Mouse (Mus musculus) MN1 (cell line): Measurements from ENCODE around the gene Stx8.

Experiments used
- DNase-seq: peaks from one replicate; pipeline ENCODE4 v3.0.0-alpha.2; 2016; ENCODE audit warnings: low spot score

The Stx8 gene

DNA sequence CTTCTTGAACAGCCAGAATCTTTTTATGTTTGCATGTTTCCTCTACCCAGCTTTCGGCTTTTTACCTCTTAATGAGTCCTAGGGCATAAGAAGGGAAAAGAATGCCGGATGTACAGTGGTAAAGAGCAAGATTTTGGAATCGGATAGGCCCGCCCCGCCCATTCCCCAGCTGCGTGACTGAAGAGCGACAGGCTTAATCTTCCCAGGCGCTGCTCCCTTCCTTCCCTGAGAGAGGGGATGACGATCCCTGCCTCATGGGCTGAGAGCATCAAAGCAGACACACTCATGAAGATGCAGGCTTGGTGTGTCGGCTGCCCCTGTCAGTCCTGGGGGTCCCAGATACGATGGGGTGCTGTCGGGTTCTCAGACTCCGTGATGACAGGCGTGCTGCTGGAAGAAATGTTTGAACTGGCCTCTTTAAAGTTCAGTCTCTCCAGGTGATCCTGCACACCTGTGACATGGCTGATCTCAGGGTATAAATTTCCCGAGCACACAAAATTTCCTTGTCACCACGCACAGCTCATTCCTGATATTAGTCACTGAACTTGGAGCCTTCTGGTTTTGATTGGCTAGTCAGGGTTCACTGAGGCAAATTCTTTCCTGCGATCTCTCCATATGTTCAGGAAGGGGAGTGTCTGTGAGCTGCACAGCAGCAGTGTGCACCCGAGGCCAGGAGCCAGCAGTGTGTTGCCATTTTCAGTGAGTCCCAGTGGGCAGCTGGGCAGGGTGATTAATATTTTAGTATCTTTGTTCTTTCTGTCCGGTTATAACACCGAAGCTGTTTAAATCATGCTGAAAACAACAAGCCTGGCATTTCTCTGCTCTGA is 70.4 kb downstream of the Stx8 start:
- DNase-seq, result no peak

- no peak for DNase-seq
These were observed 71.1 kb downstream of the Stx8 start for GRCm38 (mm10) chr11:68037093-68037492.

DNA sequence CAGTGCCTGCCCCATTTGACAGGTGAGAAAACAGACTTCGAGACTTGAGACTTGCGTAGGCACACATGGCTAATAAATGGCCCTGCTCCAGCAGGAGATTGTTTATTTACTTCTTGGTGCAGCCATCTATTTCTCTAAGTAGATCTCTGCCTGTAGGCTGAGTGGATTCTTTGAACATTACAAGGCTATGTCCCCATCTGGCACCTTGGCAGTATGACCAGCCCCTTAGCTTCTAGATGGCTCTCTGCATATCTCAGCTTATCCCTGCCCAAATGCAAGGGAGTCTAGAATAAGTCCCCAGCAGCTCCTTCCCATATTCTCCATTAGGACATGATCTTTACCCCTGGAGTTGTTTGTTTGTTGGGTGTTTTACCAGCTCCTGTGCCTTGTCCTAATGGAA is 72.1 kb downstream of the Stx8 start:
- no peak for DNase-seq

GRCm38 (mm10) chr11:68044181-68044580 is 78.2 kb downstream of the Stx8 start:
- DNase-seq, result no peak

- peak; percentile 33 for DNase-seq
These were observed 80.9 kb downstream of the Stx8 start for GRCm38 (mm10) chr11:68046916-68047315.

DNA sequence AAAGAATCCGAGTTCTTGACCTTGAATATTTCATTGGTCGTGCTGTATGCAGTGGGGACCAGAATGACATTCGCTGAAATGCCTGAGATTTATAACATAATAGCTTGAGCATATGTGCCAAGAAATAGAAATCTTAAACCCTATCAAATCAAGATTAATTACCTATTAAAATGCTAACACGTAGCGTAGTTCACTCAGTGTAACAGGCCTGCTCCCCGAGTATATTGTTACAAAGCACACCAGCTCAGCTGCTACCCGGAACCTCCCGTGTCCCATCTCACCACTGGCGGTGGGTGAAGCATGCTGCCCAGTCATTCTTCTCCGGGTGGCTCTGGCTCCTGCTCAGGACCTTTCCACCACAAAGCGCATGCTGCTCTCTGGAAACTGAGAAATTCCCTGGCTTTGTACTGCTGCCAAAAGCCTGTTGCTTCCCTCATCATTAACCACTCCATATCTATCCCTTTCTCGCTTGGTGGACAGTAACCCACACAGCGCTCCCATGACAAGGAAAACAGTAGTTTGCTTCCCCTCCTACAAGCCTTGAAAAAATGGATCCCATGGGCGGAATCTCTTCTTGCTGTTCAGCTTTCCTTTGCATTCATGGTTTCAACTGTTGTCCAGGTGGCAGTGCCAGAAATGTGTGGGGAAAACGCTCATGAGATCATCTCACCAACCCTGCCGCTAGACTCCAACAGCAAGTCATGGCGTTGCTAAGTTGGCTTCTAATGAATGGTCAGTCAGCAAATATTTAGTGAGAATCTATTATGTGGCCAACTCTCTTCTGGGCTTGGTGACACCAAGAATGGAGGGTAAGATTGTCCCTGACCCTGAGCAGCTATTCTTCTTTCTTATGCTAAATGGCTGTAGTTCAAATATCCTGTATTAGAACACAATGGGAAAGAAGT is 83.5 kb downstream of the Stx8 start:
- DNase-seq, result no peak

DNA sequence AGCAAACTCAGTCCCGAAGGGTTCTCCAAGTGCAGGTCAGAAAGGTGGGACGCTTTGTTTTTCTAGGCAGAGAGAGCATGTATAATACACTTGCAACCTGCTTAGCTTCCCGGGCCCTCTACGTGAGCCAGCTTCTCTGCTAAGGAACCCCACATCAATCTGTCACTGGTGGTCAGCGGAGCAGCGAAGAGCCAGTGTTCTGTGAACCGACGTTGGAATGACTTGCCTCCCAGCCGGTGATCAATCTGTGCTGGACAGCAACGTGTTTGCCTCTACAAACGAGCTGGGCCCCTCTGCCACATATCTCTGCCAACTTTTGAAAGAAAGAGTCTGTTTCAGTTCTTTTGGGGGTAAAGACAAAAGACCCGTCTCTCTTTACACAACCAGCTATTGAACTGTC is 84.7 kb downstream of the Stx8 start:
- no peak for DNase-seq

GRCm38 (mm10) chr11:68051305-68051704 is 85.3 kb downstream of the Stx8 start:
- no peak for DNase-seq

GRCm38 (mm10) chr11:68058466-68059201 is 92.6 kb downstream of the Stx8 start:
- no peak for DNase-seq

DNA sequence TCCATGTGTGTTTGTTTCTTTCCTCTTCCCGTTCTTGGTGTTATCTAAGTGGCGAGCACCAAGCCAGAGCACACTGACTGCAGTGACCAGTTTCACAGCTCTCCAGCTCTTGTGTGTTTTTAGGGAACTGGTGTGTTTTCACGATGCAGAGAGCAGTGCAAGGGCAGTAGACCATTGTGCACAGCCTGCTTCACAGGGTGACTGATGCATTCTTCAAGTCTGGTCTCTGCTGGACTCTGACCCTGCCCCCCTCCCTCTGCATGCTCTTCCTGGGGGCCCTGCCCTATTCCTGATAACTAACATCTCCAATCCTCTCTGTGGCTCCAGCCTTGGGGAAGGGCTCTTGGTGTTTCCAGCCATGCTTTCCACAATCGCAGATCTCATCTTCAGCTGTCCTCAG is 94.7 kb downstream of the Stx8 start:
- no peak for DNase-seq

DNA sequence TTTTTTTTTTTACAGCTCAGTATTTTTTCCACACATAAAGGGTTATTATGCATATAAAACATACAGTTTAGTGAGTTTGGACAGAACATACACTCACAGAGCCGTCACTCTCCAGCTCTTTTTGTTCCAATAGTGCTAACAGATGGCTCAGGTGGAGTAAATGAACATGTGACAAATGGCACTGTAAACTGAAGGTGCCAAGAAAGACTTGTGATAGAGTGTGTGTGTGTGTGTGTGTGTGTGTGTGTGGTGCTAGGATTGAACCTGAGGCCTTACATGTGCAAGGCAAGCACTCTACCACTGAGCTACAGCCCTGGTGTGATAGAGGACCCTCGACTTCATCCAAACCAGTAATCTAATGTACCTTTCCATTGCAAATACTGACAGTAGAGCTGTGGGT is 96.1 kb downstream of the Stx8 start:
- DNase-seq, result no peak

DNA sequence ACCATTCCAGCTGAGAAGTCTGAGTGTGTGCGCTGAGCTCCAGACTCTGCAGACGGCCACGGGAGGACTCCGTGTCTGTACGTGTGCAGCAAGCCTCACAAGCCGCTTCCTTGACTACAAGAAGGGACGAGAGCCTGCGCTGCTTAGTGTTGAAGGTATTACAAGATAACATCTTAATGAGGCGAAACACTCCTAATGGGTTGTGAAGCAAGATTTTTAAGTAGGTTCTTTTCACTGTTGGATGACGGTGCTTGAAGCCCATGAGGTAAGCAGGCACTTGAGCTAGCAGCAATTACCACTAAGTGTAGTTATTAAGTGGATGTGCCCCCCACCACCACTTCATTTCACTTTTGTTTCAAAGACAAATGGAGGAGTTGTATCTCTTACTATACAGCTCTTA is 101.8 kb downstream of the Stx8 start:
- no peak for DNase-seq

DNA sequence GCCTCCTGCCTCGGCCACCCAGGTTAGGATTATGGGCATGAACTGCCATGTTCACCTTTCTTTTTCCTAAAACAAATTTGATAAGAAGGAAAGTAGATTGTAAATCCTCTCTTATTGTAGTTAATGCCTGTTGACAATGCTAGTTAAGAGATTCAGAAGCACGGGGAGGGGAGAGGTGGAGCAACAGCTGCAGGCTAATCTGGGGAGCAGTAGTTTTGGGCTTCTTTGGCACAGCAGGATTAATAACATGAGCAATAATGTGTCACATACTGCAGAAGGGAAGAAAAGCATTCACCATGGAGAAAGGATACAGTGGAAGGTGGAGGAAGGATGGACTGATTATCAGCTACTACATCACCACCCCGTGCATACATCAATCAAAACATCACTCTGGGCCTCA is 104.1 kb downstream of the Stx8 start:
- no peak for DNase-seq

DNA sequence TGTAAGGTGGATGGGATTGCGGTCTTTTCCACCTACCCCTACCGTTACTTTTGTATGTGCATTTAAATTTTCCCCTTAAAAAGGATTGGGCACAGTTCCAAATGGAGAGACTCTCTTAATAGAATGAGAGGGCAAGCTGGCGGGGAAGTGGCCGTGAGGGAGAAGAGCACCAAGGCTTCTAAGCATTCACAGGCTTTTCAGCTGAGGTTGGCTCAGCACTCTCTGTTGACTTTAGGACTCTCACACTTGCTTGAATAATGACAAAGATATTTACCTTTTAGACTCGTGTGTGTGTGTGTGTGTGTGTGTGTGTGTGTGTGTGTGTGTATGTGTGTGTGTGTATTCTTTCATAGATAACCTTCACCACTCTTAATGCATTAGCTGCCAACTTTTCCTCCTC is 105.8 kb downstream of the Stx8 start:
- no peak for DNase-seq

DNA sequence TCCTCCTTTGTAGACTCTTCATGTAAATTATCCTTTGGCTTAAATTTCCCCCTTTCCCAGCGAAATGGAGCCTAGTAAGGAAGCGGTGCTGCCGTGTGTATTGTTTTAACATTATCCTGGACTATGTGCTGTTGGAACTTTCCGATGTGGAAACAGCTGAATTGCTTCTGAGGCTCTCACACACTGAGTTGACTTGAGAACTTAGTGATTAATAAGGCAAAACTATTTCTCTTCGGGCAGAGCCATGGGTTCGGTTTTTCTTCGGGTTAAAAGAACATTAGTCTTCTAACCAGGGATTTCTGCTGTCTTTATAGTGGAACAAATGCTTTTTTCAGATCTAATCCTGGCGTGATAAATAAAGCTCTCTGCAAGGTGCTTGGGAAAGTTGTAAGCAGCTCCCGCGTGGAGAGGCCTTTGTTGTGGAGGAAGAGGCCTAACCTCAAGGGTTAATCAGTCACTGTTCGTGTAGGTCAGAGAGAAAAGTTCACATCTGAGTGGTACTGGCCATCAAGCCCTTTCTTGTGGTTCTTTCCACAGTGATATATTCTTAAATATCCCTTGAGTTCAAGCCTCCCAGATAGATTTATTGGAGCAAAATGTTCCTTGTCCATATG is 106.7 kb downstream of the Stx8 start:
- no peak for DNase-seq

GRCm38 (mm10) chr11:68074686-68075085 is 108.7 kb downstream of the Stx8 start:
- DNase-seq, result no peak

DNA sequence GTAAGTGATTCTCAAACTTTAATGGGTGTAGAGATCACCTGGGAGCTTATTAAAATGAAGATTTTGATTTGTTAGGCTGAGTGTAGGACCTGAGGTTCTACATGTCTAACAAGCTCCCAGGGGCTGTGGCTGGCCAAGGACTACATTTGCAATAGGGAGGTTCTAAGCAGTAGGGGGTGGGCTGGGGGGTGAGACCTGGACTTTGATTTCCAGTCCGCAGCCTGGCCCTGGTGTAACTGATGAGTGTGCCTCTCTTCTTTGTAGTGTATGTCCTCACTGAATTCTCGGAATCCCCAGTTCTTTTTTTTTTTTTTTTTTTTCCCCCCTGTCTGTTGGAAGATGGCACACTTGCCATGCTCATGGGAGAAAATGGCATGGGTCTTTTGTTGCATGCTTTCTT is 109.3 kb downstream of the Stx8 start:
- no peak for DNase-seq

DNA sequence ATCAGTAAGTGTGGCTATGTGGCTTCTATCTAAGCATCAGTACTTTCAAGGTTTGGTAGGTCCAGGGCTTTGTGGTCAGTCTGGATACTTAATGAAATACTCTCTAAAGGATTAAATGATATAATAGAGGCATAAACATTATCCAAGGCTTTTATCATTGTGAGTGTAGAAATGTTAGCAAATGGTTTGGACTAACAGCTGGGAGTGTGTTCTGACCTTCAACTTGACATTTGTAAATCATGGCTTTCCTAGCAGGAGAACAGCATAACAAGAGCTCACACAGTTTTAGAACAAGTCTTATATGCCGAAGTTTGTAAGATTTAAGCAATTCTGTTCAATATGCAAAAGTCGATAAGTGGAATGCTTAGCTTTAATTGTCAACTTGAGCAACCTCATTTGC is 113.8 kb downstream of the Stx8 start:
- DNase-seq, result no peak

- DNase-seq, result no peak
These were observed 115.0 kb downstream of the Stx8 start for GRCm38 (mm10) chr11:68080999-68081398.

DNA sequence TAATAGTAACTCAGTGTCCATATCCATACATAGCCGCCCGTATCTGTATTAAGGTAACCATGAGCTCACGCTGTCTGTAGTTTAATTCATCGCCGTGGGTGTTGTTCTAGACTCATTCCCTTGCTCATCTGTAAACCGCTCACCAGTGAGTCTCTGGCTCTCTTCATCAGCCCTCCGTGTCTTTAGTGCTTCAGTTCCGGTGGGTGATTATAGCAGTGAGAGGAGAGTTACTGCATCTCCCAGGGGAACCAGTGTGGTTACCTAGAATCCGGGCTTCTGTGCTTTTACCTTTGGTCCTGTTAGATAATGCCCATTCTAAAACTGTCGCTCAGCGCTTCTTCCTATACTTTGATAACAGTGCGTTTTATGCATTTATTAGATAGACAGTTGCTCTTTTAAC is 116.8 kb downstream of the Stx8 start:
- no peak for DNase-seq

- DNase-seq, result peak; percentile 16
These were observed 117.6 kb downstream of the Stx8 start for GRCm38 (mm10) chr11:68083562-68083961.

DNA sequence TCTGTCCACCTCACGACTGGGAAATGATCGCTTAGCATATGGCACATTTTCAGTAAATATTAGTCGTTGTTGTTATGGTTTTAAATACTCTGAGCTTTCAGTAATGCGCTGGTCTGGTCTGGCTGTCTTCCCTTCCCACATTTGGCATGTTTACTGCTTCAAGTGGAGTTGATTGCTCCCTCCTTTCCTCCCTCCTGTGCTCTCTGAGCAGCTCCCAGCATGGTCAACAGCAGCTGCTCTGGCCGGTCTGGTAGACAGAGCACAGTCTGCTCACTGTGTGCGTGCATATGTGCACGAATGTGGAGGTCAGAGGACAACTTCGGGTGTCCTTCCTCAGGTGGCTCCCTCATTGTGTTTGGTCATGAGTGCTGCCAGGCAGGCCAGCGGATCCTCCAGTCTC is 120.2 kb downstream of the Stx8 start:
- DNase-seq, result no peak
